Mouse (Mus musculus) heart, embryonic 11.5 days (tissue): ENCODE data around the gene Pnliprp1. TPM values are rescaled to one million over a fixed set of nuclear protein-coding genes. Genes with fewer than 3 reads are reported as not detected.

ENCODE experiments used
- ATAC-seq: fragments of 200-750 bp; cut with Nextera tagmentation; replicated peaks from 2 replicates; pipeline ENCODE4 v1.8.0; 2017; ENCODE audit warnings: moderate library complexity; ENCODE audit not compliant: insufficient number of reproducible peaks, low FRiP score, low TSS enrichment
- H3K27ac ChIP-seq: fragments of 300-500 bp; sonication (generic); 2 replicates; pipeline ENCODE4 v1.5.1; 2014; ENCODE audit warnings: mild to moderate bottlenecking, low read depth, low read length
- H3K27me3 ChIP-seq: fragments of 300-500 bp; sonication (generic); 2 replicates; pipeline ENCODE4 v1.6.1; 2014; ENCODE audit warnings: mild to moderate bottlenecking, low read length, mixed read lengths; ENCODE audit not compliant: control insufficient read depth, insufficient read depth
- H3K36me3 ChIP-seq: fragments of 300-500 bp; sonication (generic); 2 replicates; pipeline ENCODE4 v1.6.1; 2014; ENCODE audit warnings: mild to moderate bottlenecking, low read length, moderate library complexity, mixed read lengths; ENCODE audit not compliant: control insufficient read depth, insufficient read depth
- H3K4me1 ChIP-seq: fragments of 300-500 bp; sonication (generic); 2 replicates; pipeline ENCODE4 v1.6.1; 2014; ENCODE audit warnings: low read length; ENCODE audit not compliant: control insufficient read depth, insufficient read depth
- H3K4me2 ChIP-seq: fragments of 300-500 bp; sonication (generic); 2 replicates; pipeline ENCODE4 v1.6.1; 2014; ENCODE audit warnings: mild to moderate bottlenecking, moderate library complexity
- H3K4me3 ChIP-seq: fragments of 300-500 bp; sonication (generic); 2 replicates; pipeline ENCODE4 v1.5.1; 2014; ENCODE audit warnings: low read depth, low read length
- H3K9ac ChIP-seq: fragments of 300-500 bp; sonication (generic); 2 replicates; pipeline ENCODE4 v1.6.1; 2014; ENCODE audit warnings: mild to moderate bottlenecking, low read depth, low read length, moderate library complexity
- H3K9me3 ChIP-seq: fragments of 300-500 bp; sonication (generic); replicated peaks from 2 replicates; pipeline ENCODE4 v1.6.1; 2016; ENCODE audit warnings: low read length; ENCODE audit not compliant: control insufficient read depth
- WGBS: fragments of 180-500 bp; shearing (Covaris S2); extraction: QIAGEN DNeasy Blood & Tissue Kit; methylation state at CpG from one replicate; pipeline ENCODE4 v1.1.7; 2014; ENCODE audit not compliant: insufficient replicate concordance; 5-methylcytosine and 5-hydroxymethylcytosine counted together
- polyA plus RNA-seq: library from polyadenylated mRNA; unstranded; fragments of >200 nt; fragmentation: Nextera tagmentation; extraction: Ambion mirVana; gene quantifications from 2 replicates; pipeline ENCODE4 v1.2.1, GENCODE M21; 2014

The Pnliprp1 gene
- polyA plus RNA-seq, 1 experiment from 2014 or later = 0.37 TPM

GRCm38 (mm10) chr19:58727756-58728155, 931 bp upstream of the Pnliprp1 start:
- Histone ChIP-seq H3K4me2 (no peak overlapping the region), H3K36me3 (no peaks in the 10 kb centered on the region), H3K4me3 (no peak overlapping the region), H3K9me3 (no peaks in the 10 kb centered on the region), H3K27me3 (no peaks in the 10 kb centered on the region), H3K27ac (no peak overlapping the region), H3K9ac (no peak overlapping the region), H3K4me1 (no peaks in the 10 kb centered on the region)
- no peak for ATAC-seq
- WGBS = 52% methylated on average over 5 of the region's 5 CpGs

- no peaks in the 10 kb centered on the region for H3K36me3 ChIP-seq
- no peaks in the 10 kb centered on the region for H3K9me3 ChIP-seq
- H3K4me1 ChIP-seq = no peaks in the 10 kb centered on the region
- 73% methylated on average over 6 of the region's 6 CpGs for WGBS
- no peak for ATAC-seq
- no peak overlapping the region for H3K27ac ChIP-seq
- no peak overlapping the region for H3K9ac ChIP-seq
- no peak overlapping the region for H3K4me2 ChIP-seq
- H3K27me3 ChIP-seq = no peaks in the 10 kb centered on the region; the same call in 1 of the 2 replicates
- H3K4me3 ChIP-seq = no peak overlapping the region
Observed at GRCm38 (mm10) chr19:58733216-58733615, 4.5 kb downstream of the Pnliprp1 start.

- Histone ChIP-seq H3K27me3 (no peaks in the 10 kb centered on the region; the same call in 1 of the 2 replicates), H3K36me3 (no peaks in the 10 kb centered on the region), H3K4me1 (no peaks in the 10 kb centered on the region), H3K9me3 (no peaks in the 10 kb centered on the region), H3K4me2 (no peak overlapping the region), H3K27ac (no peak overlapping the region), H3K4me3 (no peak overlapping the region), H3K9ac (no peak overlapping the region)
- no peak for ATAC-seq
- 87% methylated on average over 4 of the region's 4 CpGs for WGBS
Observed at GRCm38 (mm10) chr19:58738111-58738510, 9.4 kb downstream of the Pnliprp1 start.

DNA sequence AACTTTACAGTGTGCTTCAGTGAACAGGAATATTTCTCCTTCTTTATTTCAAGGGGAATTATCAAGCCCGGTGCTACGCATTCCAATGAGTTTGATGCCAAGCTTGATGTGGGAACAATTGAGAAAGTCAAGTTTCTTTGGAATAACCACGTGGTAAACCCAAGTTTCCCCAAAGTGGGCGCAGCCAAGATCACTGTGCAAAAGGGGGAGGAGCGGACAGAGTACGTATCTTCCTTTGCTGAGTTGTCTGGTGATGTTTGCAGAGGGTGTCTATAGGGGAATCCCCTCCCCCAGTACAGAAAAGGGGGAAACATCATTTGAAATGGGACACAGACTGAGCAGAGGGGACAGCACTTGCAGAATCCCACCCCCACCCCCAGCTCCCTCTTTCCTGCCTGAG, 12.3 kb downstream of the Pnliprp1 start:
- Histone ChIP-seq H3K9ac (no peak overlapping the region), H3K4me2 (no peak overlapping the region), H3K36me3 (no peaks in the 10 kb centered on the region), H3K27ac (no peak overlapping the region), H3K4me1 (no peaks in the 10 kb centered on the region), H3K4me3 (no peak overlapping the region), H3K9me3 (no peaks in the 10 kb centered on the region), H3K27me3 (no peaks in the 10 kb centered on the region; the same call in 1 of the 2 replicates)
- no peak for ATAC-seq
- 71% methylated on average over 6 of the region's 6 CpGs for WGBS

- WGBS = 79% methylated on average over 4 of the region's 4 CpGs
- H3K4me3 ChIP-seq = no peak overlapping the region
- no peaks in the 10 kb centered on the region for H3K4me1 ChIP-seq
- H3K36me3 ChIP-seq = no peaks in the 10 kb centered on the region
- no peak for ATAC-seq
- H3K27me3 ChIP-seq = no peaks in the 10 kb centered on the region
- H3K9ac ChIP-seq = no peak overlapping the region
- H3K4me2 ChIP-seq = no peak overlapping the region
- no peaks in the 10 kb centered on the region for H3K9me3 ChIP-seq
- H3K27ac ChIP-seq = no peak overlapping the region
Observed at GRCm38 (mm10) chr19:58742711-58743110, 14.0 kb downstream of the Pnliprp1 start.

DNA sequence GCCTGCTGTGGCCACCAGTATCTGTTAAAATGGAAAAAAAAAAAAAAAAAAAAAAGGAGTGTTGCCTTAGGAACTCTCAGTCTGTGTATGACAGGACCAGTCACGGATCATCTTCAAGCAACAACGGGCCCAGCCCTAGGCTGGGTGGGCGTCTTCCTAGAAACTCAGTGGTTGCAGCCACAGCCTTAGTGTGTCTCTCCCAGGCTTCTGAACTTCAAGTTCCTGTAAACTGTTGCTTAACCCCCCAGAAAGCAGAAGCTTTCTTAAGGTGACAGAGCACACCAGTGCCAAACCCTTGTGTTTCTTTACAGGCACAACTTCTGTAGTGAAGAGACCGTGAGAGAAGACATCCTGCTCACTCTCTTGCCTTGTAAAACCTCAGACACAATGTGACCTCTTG, 15.0 kb downstream of the Pnliprp1 start:
- Histone ChIP-seq H3K27me3 (no peaks in the 10 kb centered on the region), H3K36me3 (no peaks in the 10 kb centered on the region), H3K4me2 (no peak overlapping the region), H3K4me3 (no peak overlapping the region), H3K9ac (no peak overlapping the region), H3K9me3 (no peaks in the 10 kb centered on the region), H3K4me1 (no peaks in the 10 kb centered on the region), H3K27ac (no peak overlapping the region)
- no peak for ATAC-seq
- WGBS = 74% methylated on average over 4 of the region's 4 CpGs

DNA sequence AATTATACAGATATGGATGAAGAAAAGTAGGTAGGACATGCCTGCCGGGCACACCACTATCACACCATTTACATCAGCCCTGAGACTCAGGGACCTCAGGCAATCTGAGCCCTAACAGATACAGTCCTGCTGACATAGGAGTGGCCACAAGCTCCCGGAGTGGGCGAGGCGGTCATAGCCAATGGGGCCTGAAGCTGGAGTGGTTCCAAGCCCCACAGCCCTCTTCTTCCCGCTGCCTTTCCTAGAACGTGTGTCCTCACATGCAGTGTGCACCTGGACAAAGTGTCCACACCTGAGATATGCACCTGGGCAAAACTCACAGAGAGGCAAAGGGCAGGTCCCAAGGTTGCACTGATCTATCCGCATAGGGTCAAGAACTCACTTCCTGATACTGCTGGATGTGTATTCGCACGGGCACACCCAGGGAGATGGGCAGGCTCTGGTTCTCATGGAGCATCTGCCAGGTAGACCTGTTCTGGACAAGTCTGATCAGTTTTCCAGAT, 18.9 kb downstream of the Pnliprp1 start:
- H3K4me3 ChIP-seq = no peak overlapping the region
- no peaks in the 10 kb centered on the region for H3K9me3 ChIP-seq
- no peaks in the 10 kb centered on the region for H3K27me3 ChIP-seq
- no peak overlapping the region for H3K27ac ChIP-seq
- H3K36me3 ChIP-seq = no peaks in the 10 kb centered on the region
- no peak overlapping the region for H3K4me2 ChIP-seq
- no peaks in the 10 kb centered on the region for H3K4me1 ChIP-seq
- no peak overlapping the region for H3K9ac ChIP-seq
- WGBS = 81% methylated on average over 9 of the region's 9 CpGs
- no peak for ATAC-seq

- ATAC-seq = no peak
Observed at GRCm38 (mm10) chr19:58750822-58751221, 22.1 kb downstream of the Pnliprp1 start.

DNA sequence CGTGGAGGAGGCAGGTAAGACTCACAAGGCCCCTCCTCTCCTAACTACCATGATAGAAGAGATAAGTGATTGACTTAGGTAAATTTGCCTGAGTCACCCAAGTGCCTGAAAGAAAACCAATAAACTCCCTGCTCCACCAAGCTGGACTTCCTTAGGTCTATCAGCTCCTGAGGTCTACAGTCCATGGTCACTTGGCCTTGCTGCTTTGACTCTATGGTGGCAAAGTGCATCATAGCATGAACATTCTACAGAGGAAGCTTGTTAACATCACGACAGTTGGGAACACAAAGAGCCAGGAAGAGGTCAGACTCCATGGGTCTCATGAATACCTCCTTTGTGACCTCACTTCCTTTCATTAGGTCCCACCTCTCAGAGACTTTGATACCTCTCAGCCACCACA, 22.8 kb downstream of the Pnliprp1 start:
- Histone ChIP-seq H3K4me1 (no peaks in the 10 kb centered on the region), H3K27me3 (no peaks in the 10 kb centered on the region), H3K9me3 (no peaks in the 10 kb centered on the region), H3K4me2 (no peak overlapping the region), H3K36me3 (no peaks in the 10 kb centered on the region), H3K4me3 (no peak overlapping the region), H3K9ac (no peak overlapping the region), H3K27ac (no peak overlapping the region)
- 62% methylated on average over 2 of the region's 2 CpGs for WGBS
- no peak for ATAC-seq

More at GRCm38 (mm10) chr19:58750822-58751221, 22.1 kb downstream of the Pnliprp1 start:
- Histone ChIP-seq H3K9me3 (no peaks in the 10 kb centered on the region), H3K4me1 (no peaks in the 10 kb centered on the region), H3K27ac (no peak overlapping the region), H3K36me3 (no peaks in the 10 kb centered on the region), H3K9ac (no peak overlapping the region), H3K4me3 (no peak overlapping the region), H3K27me3 (no peaks in the 10 kb centered on the region), H3K4me2 (no peak overlapping the region)
- WGBS = 66% methylated on average over 2 of the region's 2 CpGs
